Mouse (Mus musculus) MEL (cell line): ENCODE results near the gene Atxn7l1. TPM values are rescaled to one million over a fixed set of nuclear protein-coding genes. Genes with fewer than 3 reads are reported as not detected.

ENCODE experiments used
- DNase-seq: peaks from one replicate; pipeline ENCODE4 v3.0.0; 2011; ENCODE audit warnings: low read depth, low spot score
- H3K27ac ChIP-seq: 2 replicates; pipeline ENCODE4 v1.5.1; 2012; ENCODE audit warnings: low read depth, mild to moderate bottlenecking, control low read depth, low read length, moderate library complexity; ENCODE audit not compliant: control insufficient read depth
- H3K27me3 ChIP-seq, 2 experiments: fragments of 150-350 bp in 1 of 2; sonication (generic) in 1 of 2; 2 replicates each; pipeline ENCODE4 v1.6.1; 2012; ENCODE audit warnings: low read length in 2 of 2, mild to moderate bottlenecking in 2 of 2, improper control_type of control experiment in 1 of 2, moderate library complexity in 1 of 2; ENCODE audit not compliant: insufficient read depth in 2 of 2, control insufficient read depth in 1 of 2
- H3K36me3 ChIP-seq, 2 experiments: 2 replicates each; pipeline ENCODE4 v1.6.1; 2012 to 2014; ENCODE audit warnings: low read length in 2 of 2, improper control_type of control experiment in 1 of 2, inconsistent platforms in 1 of 2, mild to moderate bottlenecking in 1 of 2; ENCODE audit not compliant: insufficient read depth in 2 of 2, control insufficient read depth in 1 of 2
- H3K4me1 ChIP-seq, 2 experiments: fragments of 150-350 bp in 1 of 2; sonication (generic) in 1 of 2; 2 replicates each; pipeline ENCODE4 v1.6.1; 2012; ENCODE audit warnings: low read length in 2 of 2, improper control_type of control experiment in 1 of 2, mild to moderate bottlenecking in 1 of 2; ENCODE audit not compliant: insufficient read depth in 2 of 2, control insufficient read depth in 1 of 2
- H3K4me3 ChIP-seq, 2 experiments: fragments of 150-350 bp in 1 of 2; sonication (generic) in 1 of 2; 2 replicates each; pipeline ENCODE4 v1.5.1; 2012; ENCODE audit warnings: low read depth in 2 of 2, low read length in 2 of 2, mild to moderate bottlenecking in 2 of 2, moderate library complexity in 2 of 2, control low read depth in 1 of 2, improper control_type of control experiment in 1 of 2; ENCODE audit not compliant: control insufficient read depth in 1 of 2, insufficient read depth in 1 of 2
- H3K79me2 ChIP-seq: 2 replicates; pipeline ENCODE4 v1.6.1; 2012; ENCODE audit warnings: mild to moderate bottlenecking, low read length, moderate library complexity; ENCODE audit not compliant: control insufficient read depth, poor library complexity, insufficient read depth
- H3K9ac ChIP-seq: 2 replicates; pipeline ENCODE4 v1.6.1; 2012; ENCODE audit warnings: low read depth, mild to moderate bottlenecking, control low read depth, low read length, moderate library complexity; ENCODE audit not compliant: control insufficient read depth, poor library complexity, severe bottlenecking
- H3K9me3 ChIP-seq: fragments of 150-350 bp; sonication (generic); replicated peaks from 2 replicates; pipeline ENCODE4 v1.6.1; 2012; ENCODE audit warnings: mild to moderate bottlenecking, low read length, improper control_type of control experiment, moderate library complexity; ENCODE audit not compliant: insufficient read depth
- BHLHE40 ChIP-seq: IDR thresholded peaks from 2 replicates; pipeline ENCODE4 v1.6.1; 2012; ENCODE audit warnings: low read depth, mild to moderate bottlenecking, inconsistent platforms, low read length, improper control_type of control experiment, borderline replicate concordance
- CTCF ChIP-seq, 3 experiments: IDR thresholded peaks in 2 of 3; conservative IDR thresholded peaks in 1 of 3; 2 replicates each; pipeline ENCODE4 v1.5.1; 2011 to 2012; ENCODE audit warnings: low read length in 3 of 3, low read depth in 2 of 3, mild to moderate bottlenecking in 2 of 3, improper control_type of control experiment in 1 of 3, inconsistent platforms in 1 of 3, mixed read lengths in 1 of 3, moderate library complexity in 1 of 3; ENCODE audit not compliant: control insufficient read depth in 1 of 3, insufficient read depth in 1 of 3, poor library complexity in 1 of 3, severe bottlenecking in 1 of 3
- E2F4 ChIP-seq: IDR thresholded peaks from 2 replicates; pipeline ENCODE4 v1.6.1; 2011; ENCODE audit warnings: low read depth, low read length, improper control_type of control experiment, borderline replicate concordance
- ELF1 ChIP-seq: IDR thresholded peaks from 2 replicates; pipeline ENCODE4 v1.6.1; 2014; ENCODE audit warnings: low read depth, mild to moderate bottlenecking, inconsistent platforms, low read length, improper control_type of control experiment, moderate library complexity
- EP300 ChIP-seq, 2 experiments: IDR thresholded peaks; 2 replicates each; pipeline ENCODE4 v1.6.1; 2011; ENCODE audit warnings: improper control_type of control experiment in 2 of 2, low read length in 2 of 2, low read depth in 1 of 2, mild to moderate bottlenecking in 1 of 2
- ETS1 ChIP-seq: IDR thresholded peaks from 2 replicates; pipeline ENCODE4 v1.6.1; 2012; ENCODE audit warnings: low read depth, mild to moderate bottlenecking, inconsistent platforms, low read length, improper control_type of control experiment, moderate library complexity
- HCFC1 ChIP-seq: IDR thresholded peaks from 2 replicates; pipeline ENCODE4 v1.6.1; 2012; ENCODE audit warnings: low read depth, mild to moderate bottlenecking, inconsistent platforms, low read length, improper control_type of control experiment, moderate library complexity
- KAT2A ChIP-seq: conservative IDR thresholded peaks from 2 replicates; pipeline ENCODE4 v1.6.1; 2012; ENCODE audit warnings: low read depth, low read length, improper control_type of control experiment, inconsistent platforms
- MAX ChIP-seq: IDR thresholded peaks from 2 replicates; pipeline ENCODE4 v1.6.1; 2011; ENCODE audit warnings: low read length, improper control_type of control experiment
- MXI1 ChIP-seq: IDR thresholded peaks from 2 replicates; pipeline ENCODE4 v1.6.1; 2011; ENCODE audit warnings: mild to moderate bottlenecking, low read depth, low read length, improper control_type of control experiment
- MYB ChIP-seq: IDR thresholded peaks from 2 replicates; pipeline ENCODE4 v1.6.1; 2011; ENCODE audit warnings: mild to moderate bottlenecking, low read depth, low read length, improper control_type of control experiment
- MYC ChIP-seq: IDR thresholded peaks from 2 replicates; pipeline ENCODE4 v1.6.1; 2011; ENCODE audit warnings: low read depth, mild to moderate bottlenecking, low read length, improper control_type of control experiment, moderate library complexity
- NELFE ChIP-seq: IDR thresholded peaks from 2 replicates; pipeline ENCODE4 v1.6.1; 2011; ENCODE audit warnings: low read depth, low read length, improper control_type of control experiment
- POLR2A ChIP-seq, 2 experiments: IDR thresholded peaks; 2 replicates each; pipeline ENCODE4 v1.6.1; 2011 to 2012; ENCODE audit warnings: low read length in 2 of 2, mild to moderate bottlenecking in 2 of 2, control low read depth in 1 of 2, improper control_type of control experiment in 1 of 2, low read depth in 1 of 2, moderate library complexity in 1 of 2; ENCODE audit not compliant: control insufficient read depth in 1 of 2, insufficient read depth in 1 of 2, poor library complexity in 1 of 2
- POLR2AphosphoS5 ChIP-seq: IDR thresholded peaks from 2 replicates; pipeline ENCODE4 v1.6.1; 2012; ENCODE audit warnings: low read depth, borderline replicate concordance, mild to moderate bottlenecking, inconsistent platforms, low read length, moderate library complexity, mixed read lengths
- RAD21 ChIP-seq: IDR thresholded peaks from 2 replicates; pipeline ENCODE4 v1.6.1; 2011; ENCODE audit warnings: mild to moderate bottlenecking, low read depth, low read length, improper control_type of control experiment
- RCOR1 ChIP-seq: IDR thresholded peaks from 2 replicates; pipeline ENCODE4 v1.6.1; 2012; ENCODE audit warnings: low read depth, mild to moderate bottlenecking, inconsistent platforms, low read length, improper control_type of control experiment
- SIN3A ChIP-seq: IDR thresholded peaks from 2 replicates; pipeline ENCODE4 v1.6.1; 2012; ENCODE audit warnings: low read length, improper control_type of control experiment, inconsistent platforms
- TAL1 ChIP-seq: IDR thresholded peaks from 2 replicates; pipeline ENCODE4 v1.6.1; 2012; ENCODE audit warnings: mild to moderate bottlenecking, inconsistent platforms, low read length, moderate library complexity, mixed read lengths
- TBP ChIP-seq: IDR thresholded peaks from 2 replicates; pipeline ENCODE4 v1.8.0; 2011; ENCODE audit warnings: low read depth, low read length, improper control_type of control experiment
- TCF12 ChIP-seq: IDR thresholded peaks from 2 replicates; pipeline ENCODE4 v1.6.1; 2014; ENCODE audit warnings: low read depth, mild to moderate bottlenecking, inconsistent platforms, low read length, improper control_type of control experiment, moderate library complexity
- ZNF384 ChIP-seq: IDR thresholded peaks from 2 replicates; pipeline ENCODE4 v1.6.1; 2012; ENCODE audit warnings: low read depth, mild to moderate bottlenecking, inconsistent platforms, low read length, improper control_type of control experiment
- polyA plus RNA-seq, 2 experiments: library from polyadenylated mRNA; stranded (reverse) in 1 of 2; unstranded in 1 of 2; fragments of >175 nt in 1 of 2; fragments of >200 nt in 1 of 2; gene quantifications; 2 replicates each; pipeline versions ENCODE4 v1.2.1 to v1.2.4; 2012; ENCODE audit warnings: low replicate concordance in 2 of 2, low read depth in 1 of 2; ENCODE audit not compliant: insufficient read length in 2 of 2, insufficient read depth in 1 of 2, missing spikeins in 1 of 2
- total RNA-seq: library from RNA; depleted of rRNA; stranded (reverse); fragments of 300-350 nt; gene quantifications from 2 replicates; pipeline ENCODE4 v1.2.3, GENCODE M21; 2012

Atxn7l1 gene
- total and polyA plus RNA-seq, 3 experiments: 11.6 to 50.3 TPM; not detected in 1

DNA sequence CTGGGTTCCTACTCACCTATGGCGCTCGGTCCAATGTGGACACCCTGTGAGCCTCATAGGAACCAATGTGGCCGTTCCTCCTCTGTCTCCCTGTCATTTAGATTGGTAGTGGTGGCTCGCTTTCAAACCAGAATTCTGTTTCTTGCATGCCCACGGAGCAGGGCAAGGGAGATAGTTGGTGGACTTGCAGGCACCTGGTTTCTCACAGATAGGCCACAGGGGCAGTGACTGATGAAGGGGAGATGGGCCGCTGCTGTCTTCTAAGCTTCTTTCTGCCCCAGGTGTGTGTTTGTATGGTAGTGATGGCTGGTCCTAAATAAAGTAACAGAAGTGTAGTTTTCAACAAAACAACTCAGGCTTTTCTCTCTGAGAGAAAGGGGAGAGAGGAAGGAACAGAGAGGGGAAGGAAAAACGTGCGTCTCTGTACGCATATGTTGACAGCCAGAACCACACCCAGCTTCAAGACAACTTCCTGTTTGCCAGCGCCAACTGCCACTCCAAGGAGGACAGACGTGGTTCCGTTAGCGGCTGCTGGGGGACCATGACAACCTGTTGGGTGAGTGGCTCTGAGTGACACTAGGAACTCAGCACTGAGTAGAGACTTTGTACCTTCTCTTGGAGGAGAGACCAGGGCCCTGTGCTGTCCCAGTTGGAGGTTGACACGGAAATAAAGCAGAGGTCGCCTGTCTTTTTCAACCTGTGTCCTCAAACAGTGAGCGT is 167.6 kb downstream of the Atxn7l1 start:
- H3K9ac ChIP-seq: peak overlapping the region; percentile 82
- TF ChIP-seq MXI1: peak; percentile 97
- 0 out of 2 replicates have a peak, but pooled peaks have one; percentile 3 for TF ChIP-seq TAL1
- no peak for TF ChIP-seq ZNF384
- TF ChIP-seq EP300 (IDR thresholded peaks at IDR 0.05; ENCODE audit: low read depth in 1 of 2, low read length in 2 of 2): peak in 1 of 2 experiments; percentile 85; a peak in 2 of 4 replicates
- TF ChIP-seq TCF12: peak; percentile 62; the same call in 1 of the 2 replicates
- TF ChIP-seq SIN3A: peak; percentile 97
- no peak for TF ChIP-seq E2F4
- peak; percentile 91 for TF ChIP-seq MYB
- TF ChIP-seq TBP: peak; percentile 62; the same call in 1 of the 2 replicates
- TF ChIP-seq POLR2A (IDR thresholded peaks at IDR 0.05; ENCODE audit: control insufficient read depth in 1 of 2, insufficient read depth in 1 of 2, low read depth in 1 of 2, low read length in 2 of 2, poor library complexity in 1 of 2): peak; percentile 49 to 81; a peak in 3 of 4 replicates
- TF ChIP-seq ETS1: peak; percentile 82
- peak; percentile 73 for TF ChIP-seq NELFE
- TF ChIP-seq HCFC1: peak; percentile 76
- no peak for TF ChIP-seq CTCF (IDR thresholded peaks at IDR 0.05 in 2 of 3, conservative IDR thresholded peaks at IDR 0.05 in 1 of 3; ENCODE audit: control insufficient read depth in 1 of 3, insufficient read depth in 1 of 3, low read depth in 2 of 3, low read length in 3 of 3, poor library complexity in 1 of 3, severe bottlenecking in 1 of 3)
- no peak for TF ChIP-seq RAD21
- peak; percentile 89; the same call in 1 of the 2 replicates for TF ChIP-seq MYC
- TF ChIP-seq BHLHE40: peak; percentile 84; the same call in 1 of the 2 replicates
- TF ChIP-seq ELF1: peak; percentile 73; the same call in 1 of the 2 replicates
- no peak for TF ChIP-seq RCOR1
- TF ChIP-seq KAT2A: no peak
- peak; percentile 88 for TF ChIP-seq MAX
- TF ChIP-seq POLR2AphosphoS5: no peak
- TF ChIP-seq, all 39 proteins: peak for 15
- H3K79me2 ChIP-seq: peaks cover 41% of the 10 kb centered on the region
- peak overlapping the region; percentile 96 for H3K27ac ChIP-seq
- H3K9me3 ChIP-seq: no peaks in the 10 kb centered on the region
- peaks cover 16 to 45% of the 10 kb centered on the region in 2 experiments for H3K4me1 ChIP-seq
- H3K27me3 ChIP-seq: no peaks in the 10 kb centered on the region
- peak overlapping the region; percentile 61 to 71 for H3K4me3 ChIP-seq
- H3K36me3 ChIP-seq: peaks cover 2 to 43% of the 10 kb centered on the region in 2 experiments; a peak in 3 of 4 replicates
- DNase-seq: peak; percentile 95
